Mouse (Mus musculus): ENCODE measurements around the gene Il1f10.

Gene Il1f10

DNA sequence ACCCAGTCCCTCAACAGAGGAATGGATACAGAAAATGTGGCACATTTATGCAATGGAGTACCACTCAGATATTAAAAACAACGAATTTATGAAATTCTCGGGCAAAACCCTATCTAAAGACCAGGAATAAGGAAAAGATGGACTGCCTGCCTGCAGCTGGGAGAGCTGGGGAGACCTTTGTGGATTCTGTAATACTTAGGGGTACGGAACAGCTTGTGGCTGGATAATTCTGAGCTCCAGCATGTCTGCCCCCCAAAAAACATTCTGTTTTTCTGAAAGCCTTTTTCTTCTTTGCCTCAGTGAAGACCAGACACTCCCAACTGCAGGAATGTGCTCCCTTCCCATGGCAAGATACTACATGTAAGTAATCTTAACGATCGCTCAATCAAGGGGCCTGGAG is at the start of gene Il1f10:
Il1f10 (plus strand) TSS at position 301 of the 400 bp plus-strand sequence.
- CTCF ChIA-PET, result no interaction called here

DNA sequence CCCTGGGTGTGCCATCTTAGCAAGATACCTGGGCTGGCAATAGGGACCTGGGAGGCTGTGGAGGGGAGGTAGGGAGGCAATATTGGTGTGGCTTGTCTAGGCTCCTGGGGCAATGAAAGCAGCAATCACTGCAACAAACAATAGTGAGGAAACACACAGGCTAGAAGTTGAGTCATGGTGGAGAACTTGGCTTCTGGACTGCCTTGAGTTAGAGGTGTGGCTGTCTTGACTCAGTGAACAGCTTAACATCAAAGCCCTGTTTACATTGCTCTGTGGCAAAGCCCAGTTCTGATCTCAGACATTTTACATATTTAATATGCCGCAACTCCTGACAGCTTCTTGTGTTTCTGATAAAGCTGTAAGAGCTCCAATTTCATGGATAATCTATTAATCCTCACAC is 23.5 kb upstream of the Il1f10 start:
- CTCF ChIA-PET, result no interaction called here

DNA sequence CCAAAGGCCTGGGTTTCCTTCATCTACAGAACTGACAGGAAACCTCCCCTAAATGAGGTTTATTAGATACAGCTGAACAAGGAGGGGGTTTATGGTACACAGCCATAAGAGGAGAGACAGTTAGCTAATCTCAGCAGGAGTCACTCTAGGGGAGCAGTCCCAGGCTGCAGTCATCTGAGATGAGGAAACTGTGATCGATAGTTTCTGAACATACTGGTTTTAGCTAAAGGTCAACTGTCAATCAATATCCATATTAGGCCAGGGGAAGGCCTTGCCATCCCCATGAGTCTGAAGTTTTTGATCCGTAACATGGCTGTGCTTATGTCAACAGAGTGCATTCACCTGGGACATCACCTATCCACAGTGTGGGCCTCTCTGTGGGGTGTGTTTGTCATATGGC is 17.4 kb upstream of the Il1f10 start:
- CTCF ChIA-PET, result no interaction called here

DNA sequence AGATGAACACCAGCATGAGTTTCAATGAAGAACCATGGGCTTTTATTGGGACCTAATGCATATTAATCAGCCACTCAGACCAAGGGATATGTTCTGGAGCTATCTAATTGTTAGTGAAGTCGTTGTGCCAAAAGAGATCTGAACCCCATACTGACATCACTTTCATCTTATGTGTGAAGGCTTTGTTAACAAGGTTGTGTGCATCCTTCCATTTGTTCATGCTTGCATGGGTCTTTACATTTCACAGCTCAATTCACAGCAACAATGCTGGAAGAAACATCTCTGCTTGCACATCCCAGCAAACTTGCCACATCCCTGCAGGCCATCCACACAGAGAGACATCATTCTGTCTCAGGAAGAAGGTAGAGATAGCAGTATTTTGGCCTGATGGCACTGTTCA is 15.8 kb upstream of the Il1f10 start:
- CTCF ChIA-PET, result no interaction called here

DNA sequence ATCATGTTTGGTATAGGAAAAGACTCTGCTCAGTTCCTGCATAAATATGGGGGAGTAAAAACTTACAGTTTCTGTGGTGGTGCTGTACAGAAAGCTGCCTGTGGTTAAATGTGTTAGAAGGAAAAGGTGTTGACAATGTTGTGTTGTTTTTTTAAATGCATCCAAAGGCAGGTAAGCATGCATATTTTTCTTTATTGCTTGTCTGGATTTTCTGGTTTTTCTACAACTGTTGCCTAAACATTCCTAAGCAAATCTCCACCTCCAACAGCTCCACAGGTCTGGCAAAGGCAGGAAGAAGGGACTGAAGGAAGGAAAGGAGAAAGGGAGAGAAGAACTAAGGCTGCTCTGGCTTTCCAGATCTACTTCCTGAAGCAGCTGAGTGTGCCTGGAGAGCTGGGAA is 14.3 kb upstream of the Il1f10 start, which contains the start of gene Il1f5:
Il1f5 (plus strand) TSS at position 301 of the 400 bp plus-strand sequence.
- CTCF ChIA-PET, result no interaction called here

DNA sequence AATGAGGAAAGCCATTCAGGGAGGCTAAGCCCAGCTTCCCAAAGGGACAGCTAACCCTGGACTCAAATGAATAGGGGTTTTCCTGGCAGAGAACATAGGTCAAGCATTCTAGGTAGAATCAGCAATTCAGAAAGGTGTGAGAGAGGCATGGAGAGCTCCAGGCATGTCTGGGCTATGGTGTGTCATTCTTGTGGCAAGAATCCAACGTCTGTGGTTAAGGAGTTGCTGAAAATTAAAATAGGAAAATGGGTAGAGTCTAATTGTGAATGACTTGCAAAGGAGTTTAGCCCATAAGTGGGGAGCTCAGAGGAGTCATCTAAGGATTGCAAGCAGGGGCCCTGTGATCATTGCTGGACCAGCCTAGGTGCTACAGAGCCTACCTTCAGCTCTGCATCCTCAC is 3.6 kb downstream of the Il1f10 start:
- CTCF ChIA-PET, result interaction anchor here (1.0 kb wide), 1 partner anchor 271 kb away, joined by 3 read pairs; no protein-coding TSS in a partner anchor

DNA sequence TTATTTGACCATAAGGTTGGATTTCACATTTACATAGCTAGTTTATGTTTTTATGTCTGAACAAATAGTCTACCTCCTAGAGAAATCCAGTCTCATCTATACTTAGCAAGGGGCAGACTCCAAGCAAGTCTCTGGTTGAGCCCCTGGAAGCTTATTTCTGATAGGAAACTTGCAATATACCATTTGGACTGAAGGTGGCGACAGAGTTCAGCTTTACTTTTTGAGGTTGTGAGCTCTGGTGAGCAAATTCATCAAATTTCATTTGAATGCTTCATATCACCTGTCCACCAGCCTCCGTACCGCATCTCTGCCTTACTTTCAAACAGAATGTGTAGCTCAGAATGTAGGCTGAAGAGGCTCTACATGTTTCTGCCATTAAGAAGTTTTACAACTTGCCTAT is 5.8 kb downstream of the Il1f10 start:
- CTCF ChIA-PET, result interaction anchor here (0.8 to 2.4 kb wide), 6 partner anchors 18 to 451 kb away, joined by 3 to 13 read pairs (median 4); no protein-coding TSS in a partner anchor

DNA sequence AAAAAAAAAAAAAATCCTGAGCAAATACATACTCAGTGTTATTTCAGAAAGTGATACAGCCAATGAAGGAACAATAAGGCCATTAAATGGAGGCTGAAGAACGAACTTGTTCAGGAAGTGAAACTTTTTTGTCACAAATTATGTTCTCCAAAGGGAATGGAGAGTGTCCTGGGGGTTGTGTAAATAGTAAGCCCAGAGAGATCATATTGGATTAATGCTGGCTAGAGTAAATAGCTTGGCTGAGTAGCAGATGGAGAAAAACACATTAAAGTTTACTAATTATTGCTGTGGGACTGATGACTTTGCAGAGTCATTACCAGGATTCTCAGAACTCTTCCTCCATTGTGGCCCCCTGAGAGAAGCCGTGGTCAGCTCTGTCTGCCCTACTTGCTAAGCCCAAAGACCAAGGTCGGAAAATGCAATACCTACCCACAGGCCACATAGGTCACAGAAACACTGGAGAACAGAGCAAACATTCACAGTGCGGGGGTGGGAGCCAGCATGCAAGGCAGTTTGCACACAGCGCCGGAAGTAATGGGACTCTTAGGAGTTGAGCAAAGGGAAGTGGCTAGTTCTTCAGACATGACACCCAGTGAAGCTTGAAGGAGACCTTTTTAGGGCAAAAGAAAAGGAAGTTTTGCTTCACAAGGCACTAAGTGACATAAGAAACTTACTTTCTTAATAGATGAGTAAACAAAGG is 20.5 kb downstream of the Il1f10 start:
- CTCF ChIA-PET, result no interaction called here

DNA sequence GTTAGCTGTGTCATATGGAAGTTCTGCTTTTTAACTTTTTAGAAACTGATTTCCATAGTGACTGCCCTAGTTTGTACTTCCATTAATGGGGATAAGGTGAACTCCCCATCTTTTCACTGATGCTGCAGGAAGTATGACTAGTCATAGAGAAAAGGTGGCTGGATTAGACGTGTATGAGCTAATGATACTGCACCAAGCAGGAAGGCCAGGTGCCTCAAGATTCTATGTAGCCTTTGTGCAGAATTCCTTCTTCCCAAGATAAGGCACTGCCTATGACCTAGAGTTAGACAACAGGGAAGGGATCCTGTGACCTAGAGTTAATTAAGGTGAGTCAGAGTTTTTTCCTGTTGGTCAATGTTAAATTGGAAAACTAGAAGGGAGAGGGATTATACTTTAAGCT is 25.9 kb downstream of the Il1f10 start:
- CTCF ChIA-PET, result no interaction called here

DNA sequence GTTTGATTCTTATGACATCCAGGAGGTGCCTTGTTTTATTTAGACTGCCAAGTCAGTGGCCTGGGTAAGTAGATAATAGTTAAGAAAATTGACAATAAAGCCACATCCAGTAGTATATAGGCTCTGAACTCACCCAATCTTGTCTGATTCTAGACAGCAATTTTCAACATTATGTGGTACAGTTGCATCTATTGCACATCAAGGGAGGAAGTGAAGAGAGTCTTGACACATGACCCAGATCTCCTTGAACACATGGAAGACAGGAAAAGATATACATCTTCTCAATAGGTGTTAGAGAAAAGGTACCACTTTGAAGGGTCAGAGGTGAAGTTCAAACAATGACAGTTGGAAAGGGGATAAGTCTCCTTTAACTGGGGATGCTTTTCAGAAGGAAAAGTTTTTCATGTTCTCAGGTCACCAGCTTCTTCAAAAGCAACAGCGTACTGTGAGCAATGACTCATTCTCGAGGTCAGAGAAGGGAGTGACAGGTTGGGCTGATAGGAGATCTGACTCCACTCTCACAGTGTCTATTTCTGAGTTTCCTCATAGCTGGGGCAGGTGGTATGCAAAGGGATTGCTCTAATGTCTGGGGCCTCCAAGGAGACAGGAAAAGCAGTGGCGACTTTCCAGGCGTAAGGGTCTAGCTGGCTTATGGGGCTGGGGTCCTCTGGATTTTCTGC is 27.1 kb downstream of the Il1f10 start:
- CTCF ChIA-PET, result no interaction called here

DNA sequence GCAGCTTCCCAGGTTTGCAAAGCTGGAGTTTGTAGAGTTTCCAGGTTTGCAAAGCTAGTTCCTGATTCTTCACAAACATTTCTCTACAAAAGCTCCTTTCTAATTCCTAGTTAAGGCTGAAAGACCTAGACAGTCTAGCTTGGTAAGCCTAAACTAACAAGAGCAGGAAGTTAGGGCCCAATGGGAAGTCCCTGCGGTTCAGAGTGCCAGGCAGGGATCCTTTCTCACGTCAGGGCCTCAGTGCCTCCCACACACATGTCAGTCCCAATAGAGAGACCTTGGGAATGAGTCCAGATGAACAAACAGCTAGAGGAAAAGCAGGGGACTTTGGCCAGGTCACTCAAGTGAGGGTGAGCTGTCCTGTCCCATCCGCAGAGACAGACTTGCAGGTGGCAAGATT is 44.3 kb downstream of the Il1f10 start:
- CTCF ChIA-PET, result no interaction called here

DNA sequence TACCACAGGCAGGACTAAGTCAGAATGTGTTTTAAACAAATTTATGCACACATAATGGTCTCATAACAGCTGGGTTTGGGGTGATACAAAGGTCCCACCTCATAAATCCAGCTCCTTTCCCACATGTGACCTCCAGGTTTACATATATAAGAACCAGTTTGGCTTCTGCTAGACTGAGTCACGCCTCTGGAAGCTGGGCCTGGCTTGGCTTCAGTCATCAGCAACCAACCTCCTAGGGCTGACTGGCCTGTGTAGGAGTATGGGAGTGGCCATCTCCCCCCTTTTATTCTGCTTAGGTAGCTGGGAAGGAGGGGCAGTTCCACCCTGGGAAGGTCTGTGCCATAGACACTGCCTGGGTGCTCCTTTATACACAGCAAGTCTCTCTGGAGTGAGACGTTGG is 45.5 kb downstream of the Il1f10 start, which contains the start of gene Il1rn:
Il1rn (plus strand) TSS at position 309 of the 400 bp plus-strand sequence.
- CTCF ChIA-PET, result no interaction called here

DNA sequence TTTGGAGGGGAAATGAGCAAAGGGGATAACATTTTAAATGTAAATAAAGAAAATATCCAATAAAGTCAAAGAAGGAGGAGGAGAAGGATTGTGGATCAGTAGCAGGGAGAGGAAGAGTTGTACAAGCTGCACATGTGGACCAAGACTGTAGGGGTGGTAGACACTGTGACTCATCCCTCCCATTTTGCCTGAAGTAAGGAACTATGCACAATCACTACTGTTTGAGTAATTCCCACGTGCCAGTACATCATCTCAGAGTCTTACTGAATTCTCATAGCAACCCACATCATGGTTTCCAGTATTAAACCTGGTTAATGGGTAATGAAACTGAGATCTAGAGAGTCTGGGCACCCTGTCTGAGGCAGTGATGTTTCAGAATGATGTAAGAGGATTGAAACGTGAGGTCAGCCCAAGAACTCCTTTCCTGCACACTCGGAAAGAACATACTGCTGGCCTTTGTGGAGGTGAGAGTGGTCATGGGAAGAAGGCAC is 50.4 kb downstream of the Il1f10 start:
- CTCF ChIA-PET, result no interaction called here
